Mouse (Mus musculus) hindbrain, embryonic 14.5 days (tissue): ENCODE data around the gene Itprid2. TPM values are rescaled to one million over a fixed set of nuclear protein-coding genes. Genes with fewer than 3 reads are reported as not detected.

Source experiments
- ATAC-seq: fragments of 200-750 bp; cut with Nextera tagmentation; 2 replicates; pipeline ENCODE4 v1.8.0; 2017; ENCODE audit warnings: moderate number of reproducible peaks, mild to moderate bottlenecking, moderate TSS enrichment, moderate library complexity; ENCODE audit not compliant: low FRiP score
- DNase-seq: peaks from one replicate; pipeline ENCODE4 v3.0.0-alpha.2; 2015; ENCODE audit warnings: low spot score
- H3K27ac ChIP-seq: fragments of 300-500 bp; sonication (generic); 2 replicates; pipeline ENCODE4 v1.5.1; 2014; ENCODE audit warnings: mild to moderate bottlenecking, moderate library complexity
- H3K27me3 ChIP-seq: fragments of 300-500 bp; sonication (generic); 2 replicates; pipeline ENCODE4 v1.6.1; 2014; ENCODE audit warnings: mild to moderate bottlenecking, low read length, mixed read lengths; ENCODE audit not compliant: control insufficient read depth, insufficient read depth
- H3K36me3 ChIP-seq: fragments of 300-500 bp; sonication (generic); replicated peaks from 2 replicates; pipeline ENCODE4 v1.6.1; 2014; ENCODE audit not compliant: control insufficient read depth, insufficient read depth
- H3K4me1 ChIP-seq: fragments of 300-500 bp; sonication (generic); replicated peaks from 2 replicates; pipeline ENCODE4 v1.6.1; 2014; ENCODE audit warnings: antibody characterized with exemption, low read length, mixed read lengths; ENCODE audit not compliant: control insufficient read depth, insufficient read depth
- H3K4me2 ChIP-seq: fragments of 300-500 bp; sonication (generic); replicated peaks from 2 replicates; pipeline ENCODE4 v1.6.1; 2014; ENCODE audit warnings: mild to moderate bottlenecking, moderate library complexity
- H3K4me3 ChIP-seq: fragments of 300-500 bp; sonication (generic); replicated peaks from 2 replicates; pipeline ENCODE4 v1.5.1; 2014; ENCODE audit warnings: mild to moderate bottlenecking, low read length
- H3K9ac ChIP-seq: fragments of 300-500 bp; sonication (generic); 2 replicates; pipeline ENCODE4 v1.6.1; 2014
- H3K9me3 ChIP-seq: fragments of 300-500 bp; sonication (generic); 2 replicates; pipeline ENCODE4 v1.6.1; 2016; ENCODE audit warnings: low read length; ENCODE audit not compliant: control insufficient read depth
- WGBS: fragments of 180-500 bp; shearing (Covaris S2); extraction: QIAGEN DNeasy Blood & Tissue Kit; methylation state at CpG from one replicate; pipeline ENCODE4 v1.1.7; 2014; 5-methylcytosine and 5-hydroxymethylcytosine counted together
- polyA plus RNA-seq: library from polyadenylated mRNA; unstranded; fragments of >200 nt; fragmentation: Nextera tagmentation; extraction: Ambion mirVana; gene quantifications from 2 replicates; pipeline ENCODE4 v1.2.1, GENCODE M21; 2014

Gene Itprid2
- polyA plus RNA-seq, 1 experiment from 2014 or later, result 6.7 TPM

DNA sequence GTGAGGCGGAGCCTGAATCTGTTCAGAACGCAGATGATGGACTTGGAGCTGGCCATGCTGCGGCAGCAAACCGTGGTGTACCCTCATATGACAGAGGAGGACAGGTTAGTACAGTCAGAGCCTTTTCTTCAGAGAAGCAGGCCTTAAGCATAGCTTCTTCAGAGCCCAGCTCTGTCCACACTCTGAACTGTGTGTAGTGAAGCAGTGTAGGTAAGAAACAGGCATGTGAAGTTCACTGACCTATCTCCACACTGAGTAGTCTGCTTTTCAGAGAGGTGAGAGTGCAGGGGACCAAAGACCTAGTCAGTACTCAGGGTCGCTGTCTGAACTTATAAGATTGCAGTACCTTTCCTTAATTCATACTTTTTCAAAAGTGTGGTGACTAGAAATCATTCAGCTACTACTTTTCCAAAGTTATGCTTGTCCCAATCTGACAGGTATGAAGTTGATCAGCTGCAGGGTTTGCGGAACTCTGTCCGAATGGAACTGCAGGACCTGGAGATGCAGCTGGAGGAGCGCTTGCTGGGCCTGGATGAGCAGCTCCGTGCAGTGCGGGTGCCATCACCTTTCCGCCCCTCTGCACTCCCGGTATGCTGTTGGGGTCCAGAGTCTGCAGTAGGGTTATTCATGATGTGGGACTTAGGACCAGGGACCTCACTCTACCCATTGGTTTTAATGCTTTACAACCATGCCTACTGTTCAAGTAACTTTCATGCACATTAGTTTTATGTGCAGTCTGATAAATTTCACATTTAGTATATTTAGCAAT lies 25.4 kb downstream of the Itprid2 start:
- DNase-seq (no peak), ATAC-seq (no peak)
- Histone ChIP-seq H3K27me3 (no peaks in the 10 kb centered on the region), H3K9me3 (no peaks in the 10 kb centered on the region), H3K4me3 (no peak overlapping the region), H3K27ac (no peak overlapping the region), H3K9ac (no peak overlapping the region), H3K4me2 (no peak overlapping the region), H3K36me3 (peaks cover 48% of the 10 kb centered on the region), H3K4me1 (no peaks in the 10 kb centered on the region)
- 75% methylated on average over 12 of the region's 12 CpGs for WGBS

DNA sequence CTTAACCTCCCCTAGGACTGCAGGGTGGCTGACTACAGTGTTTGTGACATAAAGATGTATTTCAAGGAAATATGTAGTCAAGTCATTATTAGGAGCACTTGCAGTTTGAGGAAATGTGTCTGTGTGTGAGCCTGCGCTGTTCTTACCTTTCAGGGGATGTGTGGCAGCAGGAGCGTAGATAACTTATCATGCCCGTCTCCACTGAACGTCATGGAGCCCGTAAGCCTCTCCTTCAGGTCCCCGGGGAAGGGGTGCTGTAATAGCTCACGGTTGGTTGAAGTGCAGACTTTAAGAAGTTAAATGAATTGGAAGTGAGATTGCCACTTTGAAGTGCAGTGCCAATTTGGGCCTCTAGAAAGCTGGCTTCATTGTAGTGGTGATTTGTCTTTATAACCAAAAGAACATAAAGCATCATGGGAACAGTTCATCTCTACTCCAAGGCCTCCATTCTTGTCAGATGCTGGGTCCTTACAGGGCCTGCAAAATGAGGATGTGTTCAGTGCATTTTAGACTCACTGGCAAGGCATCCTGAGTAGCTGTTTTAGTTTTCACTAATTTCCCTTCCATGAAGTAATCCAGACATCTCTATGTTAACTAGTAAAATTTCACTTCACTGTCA lies 26.4 kb downstream of the Itprid2 start:
- Histone ChIP-seq H3K36me3 (peaks cover 48% of the 10 kb centered on the region), H3K4me2 (no peak overlapping the region), H3K27ac (no peak overlapping the region), H3K9ac (no peak overlapping the region), H3K27me3 (no peaks in the 10 kb centered on the region), H3K4me3 (no peak overlapping the region), H3K4me1 (no peaks in the 10 kb centered on the region), H3K9me3 (no peaks in the 10 kb centered on the region)
- DNase-seq (no peak), ATAC-seq (no peak)
- 56% methylated on average over 7 of the region's 7 CpGs for WGBS

DNA sequence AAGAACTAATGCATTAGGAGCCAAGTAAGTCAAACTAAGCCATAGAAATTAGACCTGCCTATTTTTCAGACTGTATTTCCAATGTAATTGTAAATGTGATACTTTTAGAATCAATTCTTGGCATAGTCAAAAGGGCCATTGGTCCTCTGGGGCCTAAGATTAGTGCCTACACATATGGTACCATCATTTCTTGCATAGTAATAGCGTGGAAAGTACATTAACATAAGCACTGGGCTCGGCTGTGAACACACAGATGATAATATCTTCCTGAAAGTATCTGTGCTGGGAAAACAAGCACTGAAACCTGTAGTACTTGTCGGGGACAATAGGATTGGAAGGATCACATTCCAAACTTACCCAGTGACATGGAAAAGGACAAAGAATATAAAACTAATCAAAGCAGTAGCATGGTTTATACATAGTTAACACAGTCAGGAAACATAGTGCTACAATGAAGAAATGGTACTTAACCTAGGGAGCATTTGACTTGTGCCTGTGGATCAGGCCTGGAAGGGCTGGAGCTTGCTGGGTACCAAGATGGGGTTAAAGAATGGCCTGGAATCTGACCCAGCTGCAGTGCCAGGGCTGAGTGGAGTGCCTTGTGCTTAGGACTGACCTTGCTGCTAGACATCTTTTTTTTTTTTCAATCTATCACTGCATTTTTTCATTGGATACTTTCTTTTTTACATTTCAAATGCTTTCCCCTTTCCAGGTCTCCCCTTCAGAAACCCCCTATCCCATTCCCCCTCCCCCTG lies 29.6 kb downstream of the Itprid2 start:
- 58% methylated on average over 3 of the region's 3 CpGs for WGBS
- DNase-seq, result no peak

DNA sequence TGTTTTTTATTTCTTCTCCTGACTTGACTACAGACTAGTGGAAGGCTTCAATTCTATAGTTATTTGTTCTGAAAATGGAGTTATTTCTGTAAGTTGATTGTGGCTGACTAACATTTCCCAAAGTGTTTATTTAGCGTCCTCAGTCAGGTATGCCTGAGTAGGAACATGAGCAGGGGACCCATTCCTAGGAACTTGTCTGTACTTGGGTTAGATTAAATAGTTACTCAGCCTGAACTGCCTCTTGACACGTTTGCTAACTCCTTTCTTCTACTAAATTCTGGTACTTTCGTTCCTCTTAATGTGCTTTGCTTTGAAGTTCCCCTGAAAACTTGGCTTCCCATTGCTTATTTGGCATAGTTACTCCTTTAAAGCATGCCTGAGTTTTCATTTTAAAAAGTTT lies 30.3 kb downstream of the Itprid2 start:
- Histone ChIP-seq H3K27me3 (no peaks in the 10 kb centered on the region), H3K4me3 (no peak overlapping the region), H3K9me3 (no peaks in the 10 kb centered on the region), H3K4me1 (no peaks in the 10 kb centered on the region), H3K9ac (no peak overlapping the region), H3K4me2 (no peak overlapping the region), H3K36me3 (peaks cover 15% of the 10 kb centered on the region), H3K27ac (no peak overlapping the region)
- ATAC-seq (no peak), DNase-seq (no peak)
- 59% methylated on average over 3 of the region's 3 CpGs for WGBS

More for the DNA sequence above, 29.6 kb downstream of the Itprid2 start:
- Histone ChIP-seq H3K4me3 (no peak overlapping the region), H3K4me2 (no peak overlapping the region), H3K4me1 (no peaks in the 10 kb centered on the region), H3K36me3 (peaks cover 20% of the 10 kb centered on the region), H3K27ac (no peak overlapping the region), H3K9ac (no peak overlapping the region), H3K27me3 (no peaks in the 10 kb centered on the region), H3K9me3 (no peaks in the 10 kb centered on the region)
- ATAC-seq, result no peak

DNA sequence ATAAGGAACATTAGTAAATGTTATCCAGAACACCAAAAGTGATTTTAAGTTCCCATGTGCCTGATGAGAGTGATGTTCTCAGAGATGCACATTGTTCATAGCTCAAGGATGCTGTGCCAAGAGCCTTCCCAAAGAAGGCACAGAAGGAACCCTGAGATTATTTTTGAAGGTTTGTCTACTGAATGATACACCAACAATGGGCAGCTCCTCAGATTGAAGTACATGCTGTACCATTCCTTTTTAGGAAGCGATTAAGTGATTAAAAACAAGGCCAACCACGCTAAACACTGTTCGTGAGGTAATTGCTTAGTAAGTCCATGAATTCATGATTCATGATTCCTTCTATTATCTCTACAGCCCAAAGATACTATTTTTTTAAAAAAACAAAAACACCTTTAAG lies 40.1 kb downstream of the Itprid2 start:
- ATAC-seq, result no peak
- WGBS, result 96% methylated on average over 3 of the region's 3 CpGs

DNA sequence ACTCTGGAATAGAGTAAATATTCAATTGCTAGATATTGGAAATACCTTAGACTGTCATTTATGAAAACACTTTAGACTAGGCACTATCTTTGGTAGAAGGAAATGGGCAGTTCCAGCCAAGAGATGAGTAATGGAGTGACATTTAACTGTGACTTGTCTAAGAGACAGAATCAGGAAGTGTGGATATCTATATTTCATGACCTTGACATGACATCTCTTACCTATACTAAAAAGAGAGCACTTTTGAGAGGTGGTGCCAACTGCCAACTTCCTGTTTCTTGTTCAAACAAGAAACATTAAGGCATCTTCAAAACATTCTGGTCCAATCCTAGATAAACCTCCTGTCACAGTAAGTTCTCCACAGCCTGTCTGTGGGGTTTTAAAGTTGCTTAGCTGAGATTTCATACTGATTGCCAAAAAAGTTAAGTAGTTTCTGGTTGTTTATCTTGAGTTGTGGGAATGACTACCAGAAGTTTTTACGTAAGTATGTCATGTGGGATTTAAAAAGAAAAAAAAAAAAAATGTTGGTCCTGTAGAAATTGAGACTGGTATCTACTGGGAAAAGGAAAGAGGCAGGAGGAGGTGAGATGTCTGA lies 42.6 kb downstream of the Itprid2 start:
- ATAC-seq (no peak), DNase-seq (no peak)
- Histone ChIP-seq H3K27ac (no peak overlapping the region), H3K9ac (no peak overlapping the region), H3K9me3 (no peaks in the 10 kb centered on the region), H3K4me2 (no peak overlapping the region), H3K4me3 (no peak overlapping the region), H3K4me1 (no peaks in the 10 kb centered on the region), H3K27me3 (no peaks in the 10 kb centered on the region), H3K36me3 (no peaks in the 10 kb centered on the region)
- 92% methylated on average over 1 of the region's 1 CpGs for WGBS

More for the DNA sequence above, 40.1 kb downstream of the Itprid2 start:
- Histone ChIP-seq H3K36me3 (0 out of 2 replicates have a peak, but pooled peaks cover 4% of the 10 kb centered on the region), H3K4me3 (no peak overlapping the region), H3K9ac (no peak overlapping the region), H3K9me3 (no peaks in the 10 kb centered on the region), H3K27me3 (no peaks in the 10 kb centered on the region), H3K27ac (no peak overlapping the region), H3K4me2 (no peak overlapping the region), H3K4me1 (no peaks in the 10 kb centered on the region)
- DNase-seq, result no peak

DNA sequence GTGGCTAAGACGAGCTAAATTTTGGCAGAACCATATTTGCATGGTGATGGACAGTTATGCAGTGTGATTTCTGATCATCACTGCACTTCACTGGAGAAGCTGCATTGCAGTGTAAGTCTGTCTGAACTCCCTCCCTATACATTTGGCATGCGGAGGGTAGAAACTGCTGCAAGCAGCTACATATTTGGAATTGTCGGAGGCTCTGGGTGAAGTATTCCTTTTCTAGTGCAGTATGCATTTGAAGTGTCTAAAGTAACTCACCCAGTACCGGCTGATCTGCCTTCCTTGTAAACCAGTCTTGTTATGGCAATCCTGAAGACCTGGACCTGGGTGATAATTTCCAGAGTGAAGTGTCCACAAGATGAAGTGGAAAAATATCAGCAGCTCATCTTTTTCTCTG lies 46.5 kb downstream of the Itprid2 start:
- ATAC-seq (no peak), DNase-seq (no peak)
- no peaks in the 10 kb centered on the region for H3K4me1 ChIP-seq
- no peak overlapping the region for H3K4me3 ChIP-seq
- no peaks in the 10 kb centered on the region for H3K36me3 ChIP-seq
- no peaks in the 10 kb centered on the region for H3K9me3 ChIP-seq
- no peaks in the 10 kb centered on the region for H3K27me3 ChIP-seq
- no peak overlapping the region for H3K4me2 ChIP-seq
- WGBS, result 90% methylated on average over 4 of the region's 4 CpGs
- no peak overlapping the region for H3K27ac ChIP-seq
- H3K9ac ChIP-seq, result no peak overlapping the region

DNA sequence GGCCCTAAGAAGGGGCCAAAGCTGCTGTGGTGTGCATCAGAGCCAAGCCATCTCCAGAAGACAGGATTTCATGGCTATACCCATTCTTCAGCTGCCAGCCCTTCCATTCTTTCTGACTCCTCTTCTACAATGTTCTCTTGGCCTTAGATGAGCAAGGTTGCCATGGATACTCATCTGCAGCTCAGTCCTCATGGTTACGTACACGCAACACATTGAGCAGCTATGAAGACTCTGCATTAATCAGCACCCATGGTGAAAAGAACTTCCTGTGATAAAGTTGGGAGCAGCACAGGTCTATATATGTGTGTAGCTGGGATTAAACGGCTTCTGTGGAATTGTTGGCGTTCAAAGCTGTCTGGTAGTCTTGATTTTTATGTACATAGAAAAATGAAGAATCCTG lies 48.1 kb downstream of the Itprid2 start:
- WGBS, result 79% methylated on average over 4 of the region's 4 CpGs

DNA sequence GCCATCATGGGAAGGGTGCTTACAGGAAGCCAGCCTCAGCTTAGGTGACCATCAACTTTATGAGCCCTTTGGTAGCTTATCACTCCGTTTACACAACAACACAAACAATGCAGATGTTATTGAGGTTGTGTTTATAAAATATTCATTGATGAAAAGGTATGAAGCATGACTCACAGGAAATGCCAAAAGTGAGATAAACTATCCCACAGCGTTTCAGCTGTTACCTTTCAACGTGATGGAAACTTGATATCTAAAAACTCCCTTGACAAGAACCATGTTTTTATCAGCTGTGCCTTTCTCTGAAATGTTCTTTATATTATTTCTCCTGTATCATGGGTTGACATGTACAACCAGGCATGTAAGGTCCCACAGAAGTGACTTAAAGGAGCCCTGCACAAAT lies 55.7 kb downstream of the Itprid2 start:
- Histone ChIP-seq H3K36me3 (no peaks in the 10 kb centered on the region), H3K9me3 (no peaks in the 10 kb centered on the region), H3K4me1 (no peaks in the 10 kb centered on the region), H3K4me2 (no peak overlapping the region), H3K9ac (no peak overlapping the region), H3K4me3 (no peak overlapping the region), H3K27ac (no peak overlapping the region), H3K27me3 (no peaks in the 10 kb centered on the region)
- DNase-seq (no peak), ATAC-seq (no peak)
- WGBS, result 86% methylated on average over 3 of the region's 3 CpGs

More for the DNA sequence above, 48.1 kb downstream of the Itprid2 start:
- no peak overlapping the region for H3K4me2 ChIP-seq
- H3K27ac ChIP-seq, result no peak overlapping the region
- ATAC-seq, result no peak
- no peaks in the 10 kb centered on the region for H3K36me3 ChIP-seq
- H3K9ac ChIP-seq, result no peak overlapping the region
- no peaks in the 10 kb centered on the region for H3K27me3 ChIP-seq
- H3K4me1 ChIP-seq, result no peaks in the 10 kb centered on the region
- no peaks in the 10 kb centered on the region for H3K9me3 ChIP-seq
- no peak overlapping the region for H3K4me3 ChIP-seq
- DNase-seq, result no peak
